In genomic region chr17:24658017-24658758, GRCm38 (mm10) we compare ENCODE assay signal across 8 mouse cellular contexts. TPM values are rescaled to one million over a fixed set of nuclear protein-coding genes. Genes with fewer than 3 reads are reported as not detected.
DNase-seq lines count a peak whose midpoint lies in the region; ATAC-seq and TF ChIP-seq lines count a peak whose summit lies in the region.

Gene Npw (minus strand): TSS chr17:24658457.

- TF ChIP-seq POLR2A in myocyte (IDR thresholded peaks at IDR 0.05; ENCODE audit: insufficient read length, low read depth): no peak

- H3K27ac ChIP-seq in heart, embryonic 16.5 days (ENCODE audit: low read length): no peak within 1 kb of the TSS
- no peak within 1 kb of the TSS for H3K27ac ChIP-seq in limb, embryonic 15.5 days

- H3K9ac ChIP-seq in heart, embryonic 16.5 days (ENCODE audit: low read length): peak within 1 kb of the TSS; percentile 42
- peak within 1 kb of the TSS; percentile 54 for H3K9ac ChIP-seq in limb, embryonic 15.5 days

- peaks cover 5% of the 10 kb centered on the region; the same call in 1 of the 2 replicates for H3K4me1 ChIP-seq in heart, embryonic 16.5 days (ENCODE audit: control insufficient read depth, insufficient read depth, low read length)
- H3K4me1 ChIP-seq in limb, embryonic 15.5 days: peaks cover 15% of the 10 kb centered on the region

- peak; percentile 33 to 40 for DNase-seq in B cell, adult 2 months
- peak; percentile 51 for DNase-seq in Muller cell, postnatal 12 days (ENCODE audit: inconsistent ontology term)
- no peak for DNase-seq in testis, postnatal 10 days (ENCODE audit: low spot score)
- DNase-seq in cerebellum, adult 9-10 months: no peak

- H3K9me3 ChIP-seq in heart, embryonic 16.5 days (replicated peaks; ENCODE audit: control insufficient read depth, low read length): no peaks in the 10 kb centered on the region
- no peaks in the 10 kb centered on the region for H3K9me3 ChIP-seq in limb, embryonic 15.5 days

- H3K4me2 ChIP-seq in heart, embryonic 16.5 days (ENCODE audit: low read depth, low read length): peak within 1 kb of the TSS; percentile 77
- peak within 1 kb of the TSS; percentile 97 for H3K4me2 ChIP-seq in limb, embryonic 15.5 days
- peak within 1 kb of the TSS; percentile 24 for H3K4me2 ChIP-seq in myocyte (ENCODE audit: low read depth)

- peak within 1 kb of the TSS; percentile 51 for H3K4me3 ChIP-seq in heart, embryonic 16.5 days (ENCODE audit: low read length)
- H3K4me3 ChIP-seq in limb, embryonic 15.5 days: peak within 1 kb of the TSS; percentile 45
- no peak within 1 kb of the TSS for H3K4me3 ChIP-seq in myocyte

- 2% methylated on average over 47 of the region's 47 CpGs for WGBS in heart, embryonic 16.5 days
- 3% methylated on average over 47 of the region's 47 CpGs for WGBS in limb, embryonic 15.5 days

- H3K36me3 ChIP-seq in heart, embryonic 16.5 days (ENCODE audit: control insufficient read depth, insufficient read depth): no peaks in the 10 kb centered on the region
- H3K36me3 ChIP-seq in limb, embryonic 15.5 days: no peaks in the 10 kb centered on the region
- H3K36me3 ChIP-seq in myocyte (ENCODE audit: control insufficient read depth, insufficient read depth): no peaks in the 10 kb centered on the region

- no peak within 1 kb of the TSS for H3ac ChIP-seq in myocyte (ENCODE audit: control insufficient read depth, insufficient read length)

- H3K79me2 ChIP-seq in myocyte (ENCODE audit: control insufficient read depth, insufficient read depth): no peaks in the 10 kb centered on the region

- ATAC-seq in heart, embryonic 16.5 days (replicated peaks; ENCODE audit: extremely low read depth, insufficient read depth, low FRiP score): peak; percentile 53; the same call in 1 of the 2 replicates
- ATAC-seq in limb, embryonic 15.5 days (ENCODE audit: insufficient number of reproducible peaks, low FRiP score, low TSS enrichment, low read depth): no peak
- no peak for ATAC-seq in activated CD4-positive, CD25-positive, alpha-beta regulatory T cell, adult 4 months

- peaks cover 34% of the 10 kb centered on the region for H3K27me3 ChIP-seq in heart, embryonic 16.5 days (ENCODE audit: control insufficient read depth, insufficient read depth, low read length)
- H3K27me3 ChIP-seq in limb, embryonic 15.5 days: peaks cover 48% of the 10 kb centered on the region
- peaks cover 7% of the 10 kb centered on the region for H3K27me3 ChIP-seq in myocyte (ENCODE audit: control insufficient read depth, insufficient read depth, insufficient read length)

TF ChIP-seq in myocyte, 11 proteins besides CTCF, POLR2A, EP300 and RAD21:
- TF ChIP-seq TCF12 (IDR thresholded peaks at IDR 0.05; ENCODE audit: insufficient read depth, poor library complexity, severe bottlenecking): no peak
- TF ChIP-seq MYOG (IDR thresholded peaks at IDR 0.05; ENCODE audit: control insufficient read depth in 1 of 3, insufficient read depth in 1 of 3, insufficient read length in 2 of 3, low read depth in 2 of 3): no peak
- TF ChIP-seq POLR2AphosphoS2 (IDR thresholded peaks at IDR 0.05; ENCODE audit: insufficient read length, low read depth): no peak
- TF ChIP-seq CEBPB (IDR thresholded peaks at IDR 0.05; ENCODE audit: insufficient read depth, poor library complexity, severe bottlenecking): no peak
- no peak for TF ChIP-seq SRF (IDR thresholded peaks at IDR 0.05; ENCODE audit: control insufficient read depth, insufficient read length, low read depth)
- no peak for TF ChIP-seq TCF3 (IDR thresholded peaks at IDR 0.05; ENCODE audit: insufficient read length, low read depth)

RNA-seq across cellular contexts. Expression of gene Npw, which starts in this region (rescaled TPM):
- polyA plus RNA-seq in heart, embryonic 16.5 days (2015; fragmentation: Nextera tagmentation; extraction: Ambion mirVana): 0.62 TPM in 1 of 2 replicates, not detected in the other
- polyA plus RNA-seq in limb, embryonic 15.5 days (2015; fragmentation: Nextera tagmentation; extraction: Ambion mirVana): not detected in 2 replicates
- not detected for polyA plus RNA-seq in myocyte (2012; fragmentation: generic; extraction: Trizol)
- under 1 TPM in 1 of 2 experiments, not detected in 1; 0.66 TPM for polyA plus RNA-seq in activated CD4-positive, CD25-positive, alpha-beta regulatory T cell, adult 4 months (2017; shearing (Covaris generic))

Comparison
In these comparisons a context has a peak if more than half of its experiments do, and no peak if none do; other contexts are left out.
1. Peak in ATAC-seq, H3K4me3 ChIP-seq, H3K9ac ChIP-seq and H3K4me2 ChIP-seq in heart, embryonic 16.5 days; RNA of the gene not detected or under 1 TPM.
2. DNase-seq: peak in B cell, adult 2 months (2 of 2) and Muller cell, postnatal 12 days (single experiment); none in testis, postnatal 10 days (single experiment) and cerebellum, adult 9-10 months (single experiment).
3. H3K4me2 ChIP-seq: peak in every context shown above with its lines; median percentile 97 in limb, embryonic 15.5 days; 77 in heart, embryonic 16.5 days; 24 in myocyte.